Mouse (Mus musculus): ENCODE results near the gene Gm2916.
"Not testable (repeated sequence)": the region's sequence is repeated elsewhere in the genome, so short reads cannot be mapped to it uniquely, and the experiment has no call there.

Gene Gm2916

GRCm38 (mm10) chr14:3883872-3884271, at the start of gene Gm2916:
Gene Gm2916, plus strand, starts transcription at chr14:3884172.
- not testable (repeated sequence) for DNase-seq (ENCODE audit: low spot score)

DNA sequence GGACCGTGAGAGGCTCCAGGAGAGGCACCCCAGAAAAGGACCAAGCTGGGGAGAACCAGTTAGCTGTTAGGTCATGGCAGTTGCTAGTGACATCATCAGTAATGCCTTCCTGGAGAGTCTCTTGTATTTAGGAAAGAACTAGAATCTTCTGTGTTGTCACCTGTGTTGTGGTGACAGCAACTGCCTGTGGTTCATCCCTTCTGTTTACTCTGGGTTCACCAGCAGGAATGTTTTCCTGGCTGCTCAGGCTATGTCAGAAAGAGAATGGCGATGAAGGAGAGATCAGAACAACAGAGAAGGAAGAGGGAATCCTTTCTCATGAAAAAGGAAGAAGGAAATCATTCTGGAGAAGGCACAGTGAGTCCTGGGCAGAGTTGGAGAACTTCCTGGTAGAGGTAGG, 38.0 kb upstream of the Gm2916 start, which contains the start of gene Gm3033:
TSS of gene Gm3033 (plus strand) at position 301 of the 400 bp plus-strand sequence.
- not testable (repeated sequence) for DNase-seq (ENCODE audit: low spot score)

DNA sequence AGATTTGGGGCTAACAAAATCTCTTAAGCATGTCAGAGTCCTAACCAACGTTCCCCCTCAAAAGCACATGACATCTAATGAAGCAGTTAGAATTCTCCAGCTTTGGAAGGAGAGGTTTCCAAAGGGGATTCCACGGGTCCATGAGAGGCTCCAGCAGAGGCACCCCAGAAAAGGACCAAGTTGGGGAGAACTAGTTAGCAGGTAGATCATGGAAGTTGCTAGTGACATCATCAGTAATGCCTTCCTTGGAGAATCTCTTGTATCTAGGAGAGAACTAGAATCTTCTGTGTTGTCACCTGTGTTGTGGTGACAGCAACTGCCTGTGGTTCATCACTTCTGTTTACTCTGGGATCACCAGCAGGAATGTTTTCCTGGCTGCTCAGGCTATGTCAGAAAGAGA, 47.5 kb downstream of the Gm2916 start, which contains the start of gene Gm3029:
TSS of gene Gm3029 (plus strand) at position 301 of the 400 bp plus-strand sequence.
- DNase-seq (ENCODE audit: low spot score), result not testable (repeated sequence)

- not testable (repeated sequence) for DNase-seq (ENCODE audit: low spot score)
These were observed 79.3 kb downstream of the Gm2916 start, which contains the start of gene Gm3095 for GRCm38 (mm10) chr14:3963247-3963646. Gene Gm3095, plus strand, starts transcription at chr14:3963547.
